Mouse (Mus musculus) embryonic facial prominence, embryonic 11.5 days (tissue): Measurements from ENCODE around the gene Spata45. TPM values are rescaled to one million over a fixed set of nuclear protein-coding genes. Genes with fewer than 3 reads are reported as not detected.
"Not testable (repeated sequence)": the region's sequence is repeated elsewhere in the genome, so short reads cannot be mapped to it uniquely, and the experiment has no call there.

Experiments used
- ATAC-seq: fragments of 200-750 bp; cut with Nextera tagmentation; replicated peaks from 2 replicates; pipeline ENCODE4 v1.8.0; 2017; ENCODE audit warnings: low read depth; ENCODE audit not compliant: insufficient number of reproducible peaks, low FRiP score, low TSS enrichment
- DNase-seq: peaks from one replicate; pipeline ENCODE4 v3.0.0-alpha.2; 2015; ENCODE audit warnings: low spot score
- H3K27ac ChIP-seq: fragments of 300-500 bp; sonication (generic); replicated peaks from 2 replicates; pipeline ENCODE4 v1.5.1; 2014; ENCODE audit warnings: mild to moderate bottlenecking, low read depth, low read length, control low read depth
- H3K27me3 ChIP-seq: fragments of 300-500 bp; sonication (generic); 2 replicates; pipeline ENCODE4 v1.6.1; 2014; ENCODE audit warnings: mild to moderate bottlenecking, low read length, moderate library complexity, mixed read lengths; ENCODE audit not compliant: control insufficient read depth, insufficient read depth
- H3K36me3 ChIP-seq: fragments of 300-500 bp; sonication (generic); replicated peaks from 2 replicates; pipeline ENCODE4 v1.6.1; 2014; ENCODE audit warnings: low read depth, mild to moderate bottlenecking, low read length, moderate library complexity, mixed read lengths; ENCODE audit not compliant: control insufficient read depth, insufficient read depth
- H3K4me1 ChIP-seq: fragments of 300-500 bp; sonication (generic); 2 replicates; pipeline ENCODE4 v1.6.1; 2014; ENCODE audit warnings: low read length, mixed read lengths; ENCODE audit not compliant: control insufficient read depth, insufficient read depth
- H3K4me2 ChIP-seq: fragments of 300-500 bp; sonication (generic); 2 replicates; pipeline ENCODE4 v1.6.1; 2014; ENCODE audit warnings: low read depth, mild to moderate bottlenecking, control low read depth, low read length, moderate library complexity
- H3K4me3 ChIP-seq: fragments of 300-500 bp; sonication (generic); 2 replicates; pipeline ENCODE4 v1.5.1; 2014; ENCODE audit warnings: low read depth, low read length, control low read depth
- H3K9ac ChIP-seq: fragments of 300-500 bp; sonication (generic); replicated peaks from 2 replicates; pipeline ENCODE4 v1.6.1; 2014; ENCODE audit warnings: mild to moderate bottlenecking, control low read depth, low read length
- H3K9me3 ChIP-seq: fragments of 300-500 bp; sonication (generic); replicated peaks from 2 replicates; pipeline ENCODE4 v1.6.1; 2016; ENCODE audit warnings: mild to moderate bottlenecking, low read length, inconsistent platforms, mixed read lengths; ENCODE audit not compliant: control insufficient read depth
- WGBS: fragments of 180-500 bp; shearing (Covaris S2); extraction: QIAGEN DNeasy Blood & Tissue Kit; methylation state at CpG from one replicate; pipeline ENCODE4 v1.1.7; 2014; 5-methylcytosine and 5-hydroxymethylcytosine counted together
- polyA plus RNA-seq: library from polyadenylated mRNA; unstranded; fragments of >200 nt; fragmentation: Nextera tagmentation; extraction: Ambion mirVana; gene quantifications from 2 replicates; pipeline ENCODE4 v1.2.1, GENCODE M21; 2014

Spata45 gene
- polyA plus RNA-seq, 1 experiment from 2014 or later: not detected

GRCm38 (mm10) chr1:191026021-191026713 is 10.3 kb upstream of the Spata45 start, which contains the start of gene Flvcr1:
Gene Flvcr1, minus strand, starts transcription at chr1:191026158.
- under 1% methylated on average over 50 of the region's 50 CpGs for WGBS
- ATAC-seq: peak; percentile 99
- H3K4me2 ChIP-seq: peak within 1 kb of the TSS; percentile 94
- H3K4me1 ChIP-seq: no peaks in the 10 kb centered on the region
- peak; percentile 100 for DNase-seq
- H3K9ac ChIP-seq: peak within 1 kb of the TSS; percentile 85
- peak within 1 kb of the TSS; percentile 76 for H3K4me3 ChIP-seq
- H3K27ac ChIP-seq: peak within 1 kb of the TSS; percentile 72
- H3K27me3 ChIP-seq: no peaks in the 10 kb centered on the region
- H3K9me3 ChIP-seq: no peaks in the 10 kb centered on the region
- no peaks in the 10 kb centered on the region for H3K36me3 ChIP-seq

- ATAC-seq: no peak
- H3K27me3 ChIP-seq: no peaks in the 10 kb centered on the region
- no peak for DNase-seq
- no peak overlapping the region for H3K27ac ChIP-seq
- H3K4me1 ChIP-seq: no peaks in the 10 kb centered on the region
- no peak overlapping the region for H3K4me2 ChIP-seq
- H3K4me3 ChIP-seq: no peak overlapping the region
- no peak overlapping the region for H3K9ac ChIP-seq
- H3K36me3 ChIP-seq: no peaks in the 10 kb centered on the region
- H3K9me3 ChIP-seq: no peaks in the 10 kb centered on the region
- 77% methylated on average over 10 of the region's 10 CpGs for WGBS
Measured at GRCm38 (mm10) chr1:191030182-191030581, 6.3 kb upstream of the Spata45 start.

GRCm38 (mm10) chr1:191030922-191031425 is 5.5 kb upstream of the Spata45 start:
- not testable (repeated sequence) for DNase-seq, H3K9ac ChIP-seq, H3K27ac ChIP-seq, H3K4me1 ChIP-seq, H3K4me3 ChIP-seq, H3K27me3 ChIP-seq, H3K4me2 ChIP-seq, H3K36me3 ChIP-seq, ATAC-seq, H3K9me3 ChIP-seq
- 77% methylated on average over 6 of the region's 6 CpGs for WGBS

GRCm38 (mm10) chr1:191035649-191036048 is 790 bp upstream of the Spata45 start:
- H3K9me3 ChIP-seq: no peaks in the 10 kb centered on the region
- H3K4me1 ChIP-seq: no peaks in the 10 kb centered on the region
- WGBS: 34% methylated on average over 4 of the region's 4 CpGs
- no peaks in the 10 kb centered on the region for H3K36me3 ChIP-seq
- no peak overlapping the region for H3K27ac ChIP-seq
- DNase-seq (no peak), ATAC-seq (no peak)
- H3K9ac ChIP-seq: no peak overlapping the region
- no peak overlapping the region for H3K4me3 ChIP-seq
- H3K27me3 ChIP-seq: no peaks in the 10 kb centered on the region
- no peak overlapping the region for H3K4me2 ChIP-seq

- Histone ChIP-seq H3K4me2 (no peak overlapping the region), H3K27ac (no peak overlapping the region), H3K9ac (no peak overlapping the region), H3K9me3 (no peaks in the 10 kb centered on the region), H3K4me3 (no peak overlapping the region), H3K36me3 (no peaks in the 10 kb centered on the region), H3K27me3 (no peaks in the 10 kb centered on the region), H3K4me1 (no peaks in the 10 kb centered on the region)
- 92% methylated on average over 4 of the region's 4 CpGs for WGBS
- ATAC-seq: no peak
- no peak for DNase-seq
Measured at GRCm38 (mm10) chr1:191037999-191038398, 1.6 kb downstream of the Spata45 start.

GRCm38 (mm10) chr1:191041352-191041751 is 4.9 kb downstream of the Spata45 start:
- H3K36me3 ChIP-seq: no peaks in the 10 kb centered on the region
- DNase-seq (no peak), ATAC-seq (no peak)
- H3K27ac ChIP-seq: no peak overlapping the region
- no peaks in the 10 kb centered on the region for H3K4me1 ChIP-seq
- no peak overlapping the region for H3K9ac ChIP-seq
- no peaks in the 10 kb centered on the region for H3K27me3 ChIP-seq
- H3K4me2 ChIP-seq: no peak overlapping the region
- no peaks in the 10 kb centered on the region for H3K9me3 ChIP-seq
- no peak overlapping the region for H3K4me3 ChIP-seq

GRCm38 (mm10) chr1:191042106-191042505 is 5.7 kb downstream of the Spata45 start:
- H3K4me3 ChIP-seq: no peak overlapping the region
- no peaks in the 10 kb centered on the region for H3K4me1 ChIP-seq
- H3K4me2 ChIP-seq: no peak overlapping the region
- no peak overlapping the region for H3K27ac ChIP-seq
- H3K27me3 ChIP-seq: no peaks in the 10 kb centered on the region
- no peak overlapping the region for H3K9ac ChIP-seq
- WGBS: 78% methylated on average over 5 of the region's 5 CpGs
- H3K36me3 ChIP-seq: no peaks in the 10 kb centered on the region
- ATAC-seq (no peak), DNase-seq (no peak)
- H3K9me3 ChIP-seq: no peaks in the 10 kb centered on the region

GRCm38 (mm10) chr1:191042688-191043087 is 6.2 kb downstream of the Spata45 start:
- Histone ChIP-seq H3K9me3 (no peaks in the 10 kb centered on the region), H3K36me3 (no peaks in the 10 kb centered on the region), H3K27me3 (no peaks in the 10 kb centered on the region), H3K4me3 (no peak overlapping the region), H3K4me2 (no peak overlapping the region), H3K9ac (no peak overlapping the region), H3K27ac (no peak overlapping the region), H3K4me1 (no peaks in the 10 kb centered on the region)
- WGBS: 84% methylated on average over 3 of the region's 3 CpGs
- no peak for ATAC-seq
- DNase-seq: no peak
